ENCODE assay signal across 30 mouse cellular contexts in the genomic region with DNA sequence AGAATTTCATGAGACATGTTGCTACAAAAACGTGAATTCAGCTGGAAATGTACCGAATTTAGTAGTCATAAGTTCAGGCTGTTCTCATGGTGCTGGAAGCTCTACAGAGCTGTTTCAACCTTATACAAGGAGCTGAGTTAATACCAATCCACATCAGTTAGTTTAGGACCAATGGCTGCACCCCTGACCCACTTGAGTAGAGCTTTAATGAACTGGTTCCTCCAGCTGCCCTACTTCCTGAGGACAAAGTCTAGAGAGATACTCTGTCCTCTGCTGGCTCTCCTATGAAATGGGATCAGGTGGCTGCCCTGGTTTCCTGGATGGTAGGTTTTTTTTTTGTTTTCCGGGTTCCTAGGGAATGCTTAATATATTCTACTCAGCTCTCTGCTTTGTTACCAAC.
"Had no signal": no experiment of that assay in that cellular context is flagged by ENCODE, and none has a peak within 500 bp of the region (broad histone marks: within the 10 kb centered on the region; RNA-seq: fewer than 3 reads in every experiment).

No protein-coding gene starts in this region.

- H3K4me3 ChIP-seq: left cerebral cortex, adult 2 months; limb, embryonic 10.5 days; limb, embryonic 12.5 days; limb, embryonic 13.5 days; limb, embryonic 15.5 days; liver, embryonic 12.5 days; liver, embryonic 13.5 days; liver, embryonic 15.5 days; lung, embryonic 15.5 days; megakaryocyte, embryonic 14.5 days; midbrain, embryonic 10.5 days; midbrain, embryonic 12.5 days; midbrain, embryonic 13.5 days; myocyte had no signal

- H3K36me3 ChIP-seq: limb, embryonic 10.5 days; limb, embryonic 12.5 days; limb, embryonic 13.5 days; limb, embryonic 15.5 days; liver, embryonic 12.5 days; liver, embryonic 13.5 days; liver, embryonic 15.5 days; lung, embryonic 15.5 days; midbrain, embryonic 10.5 days; midbrain, embryonic 12.5 days; midbrain, embryonic 13.5 days had no signal

- H3K9me3 ChIP-seq: limb, embryonic 10.5 days; limb, embryonic 12.5 days; limb, embryonic 13.5 days; limb, embryonic 15.5 days; liver, embryonic 12.5 days; liver, embryonic 13.5 days; liver, embryonic 15.5 days; lung, embryonic 15.5 days; midbrain, embryonic 10.5 days; midbrain, embryonic 12.5 days; midbrain, embryonic 13.5 days had no signal

- ATAC-seq: liver, embryonic 12.5 days; liver, postnatal 0 days; lung, postnatal 0 days; midbrain, embryonic 13.5 days; midbrain, embryonic 16.5 days had no signal

- DNase-seq: left cerebral cortex, postnatal 4 days; liver; liver, embryonic 13.5 days; liver, postnatal 0 days; lung, adult 18-20 months; lung, adult 2 months; lung, embryonic 14.5 days; lung, postnatal 10 days; lung, postnatal 14 days; lung, postnatal 36 days; lung, postnatal 4 days; midbrain, embryonic 14.5 days had no signal

- H3K9ac ChIP-seq: limb, embryonic 12.5 days; limb, embryonic 13.5 days; limb, embryonic 15.5 days; liver, embryonic 12.5 days; liver, embryonic 13.5 days; liver, embryonic 14.5 days; liver, embryonic 15.5 days; liver, postnatal 0 days; lung, embryonic 14.5 days; lung, embryonic 15.5 days; midbrain, embryonic 12.5 days; midbrain, embryonic 13.5 days had no signal

- H3K27me3 ChIP-seq: limb, embryonic 12.5 days; limb, embryonic 13.5 days; limb, embryonic 15.5 days; liver, embryonic 12.5 days; liver, embryonic 13.5 days; liver, embryonic 15.5 days; lung, embryonic 15.5 days; megakaryocyte, embryonic 14.5 days; midbrain, embryonic 12.5 days; midbrain, embryonic 13.5 days had no signal

- H3K4me1 ChIP-seq: limb, embryonic 10.5 days; limb, embryonic 12.5 days; limb, embryonic 13.5 days; limb, embryonic 15.5 days; liver, embryonic 12.5 days; liver, embryonic 13.5 days; liver, embryonic 15.5 days; lung, embryonic 15.5 days; megakaryocyte, embryonic 14.5 days; midbrain, embryonic 10.5 days; midbrain, embryonic 12.5 days; midbrain, embryonic 13.5 days had no signal

- H3K4me2 ChIP-seq: limb, embryonic 12.5 days; limb, embryonic 13.5 days; limb, embryonic 15.5 days; liver, embryonic 11.5 days; liver, embryonic 12.5 days; liver, embryonic 13.5 days; liver, embryonic 15.5 days; lung, embryonic 14.5 days; lung, embryonic 15.5 days; midbrain, embryonic 12.5 days; midbrain, embryonic 13.5 days had no signal

- H3K27ac ChIP-seq: left cerebral cortex, adult 2 months; limb, embryonic 10.5 days; limb, embryonic 12.5 days; limb, embryonic 13.5 days; limb, embryonic 15.5 days; liver, embryonic 12.5 days; liver, embryonic 13.5 days; liver, embryonic 14.5 days; liver, embryonic 15.5 days; lung, embryonic 15.5 days; macrophage; midbrain, embryonic 10.5 days; midbrain, embryonic 12.5 days; midbrain, embryonic 13.5 days had no signal
